In genomic region chr6:148363162-148363561, GRCm38 (mm10) we compare ENCODE assay signal across 28 mouse cellular contexts.
DNase-seq lines count a peak whose midpoint lies in the region; ATAC-seq and TF ChIP-seq lines count a peak whose summit lies in the region.
"Had no signal": no experiment of that assay in that cellular context is flagged by ENCODE, and none has a peak within 500 bp of the region (broad histone marks: within the 10 kb centered on the region; RNA-seq: fewer than 3 reads in every experiment).

No protein-coding gene starts in this region.

- WGBS in hindbrain, embryonic 13.5 days: 60% methylated on average over 1 of the region's 1 CpGs
- WGBS in hindbrain, postnatal 0 days: 83% methylated on average over 1 of the region's 1 CpGs
- WGBS in lung, embryonic 16.5 days: 57% methylated on average over 1 of the region's 1 CpGs
- 50% methylated on average over 1 of the region's 1 CpGs for WGBS in lung, postnatal 0 days

- TF ChIP-seq EP300 in lung, postnatal 0 days (IDR thresholded peaks at IDR 0.05): no peak

- no peak overlapping the region for H3K9ac ChIP-seq in hindbrain, embryonic 13.5 days
- no peak overlapping the region for H3K9ac ChIP-seq in hindbrain, postnatal 0 days (replicated peaks; ENCODE audit: low read length)
- H3K9ac ChIP-seq in lung, embryonic 16.5 days (ENCODE audit: low read length): no peak overlapping the region
- H3K9ac ChIP-seq in lung, postnatal 0 days (replicated peaks; ENCODE audit: low read depth): no peak overlapping the region
- H3K9ac ChIP-seq: embryonic facial prominence, embryonic 13.5 days; forebrain, embryonic 12.5 days; intestine, embryonic 15.5 days; limb, embryonic 13.5 days; liver, embryonic 13.5 days had no signal

- 0 out of 2 replicates have a peak, but pooled peaks have one; percentile 39 for ATAC-seq in hindbrain, embryonic 13.5 days (ENCODE audit: low FRiP score)
- ATAC-seq in hindbrain, postnatal 0 days: no peak
- ATAC-seq in lung, embryonic 16.5 days (ENCODE audit: low read depth): peak; percentile 37; the same call in 1 of the 2 replicates
- ATAC-seq in lung, postnatal 0 days: no peak
- ATAC-seq in megakaryocyte-erythroid progenitor cell, adult 5-6 weeks (replicated peaks; ENCODE audit: low FRiP score, low TSS enrichment, poor library complexity, severe bottlenecking): no peak
- ATAC-seq: CD4-positive, CD25-positive, alpha-beta regulatory T cell, adult 4 months; intestine, embryonic 15.5 days had no signal

- no peak for DNase-seq in hindbrain, postnatal 0 days (ENCODE audit: low spot score)
- peak; percentile 8 to 33 for DNase-seq in kidney, adult 8-10 months
- DNase-seq in kidney, postnatal 25 days: no peak
- DNase-seq in lung, postnatal 0 days (ENCODE audit: low spot score): no peak
- DNase-seq: adrenal gland, postnatal 14 days; cerebellum, adult 8-10 months; cerebellum, postnatal 36 days; embryo, embryonic 11 days; gastrocnemius, postnatal 25 days; heart, adult 2 months; heart, postnatal 4 days; liver, embryonic 13.5 days; lung, adult 2 months; right cerebral cortex, postnatal 14 days; thymus, adult 2 months; thymus, postnatal 4 days had no signal

- TF ChIP-seq CTCF in hindbrain, postnatal 0 days (IDR thresholded peaks at IDR 0.05; ENCODE audit: low read depth): no peak
- no peak for TF ChIP-seq CTCF in lung, postnatal 0 days (IDR thresholded peaks at IDR 0.05)

- no peaks in the 10 kb centered on the region for H3K36me3 ChIP-seq in hindbrain, embryonic 13.5 days
- H3K36me3 ChIP-seq in hindbrain, postnatal 0 days (ENCODE audit: insufficient read depth, low read length): no peaks in the 10 kb centered on the region
- no peaks in the 10 kb centered on the region for H3K36me3 ChIP-seq in lung, embryonic 16.5 days (ENCODE audit: control insufficient read depth, insufficient read depth, low read length)
- H3K36me3 ChIP-seq in lung, postnatal 0 days (ENCODE audit: insufficient read depth, low read length): no peaks in the 10 kb centered on the region
- H3K36me3 ChIP-seq: embryonic facial prominence, embryonic 13.5 days; forebrain, embryonic 12.5 days; intestine, embryonic 15.5 days; limb, embryonic 13.5 days; liver, embryonic 13.5 days; midbrain, embryonic 10.5 days had no signal

- no peak overlapping the region for H3K4me2 ChIP-seq in hindbrain, embryonic 13.5 days
- H3K4me2 ChIP-seq in hindbrain, postnatal 0 days (ENCODE audit: low read depth, low read length): no peak overlapping the region
- H3K4me2 ChIP-seq in lung, embryonic 16.5 days (ENCODE audit: low read depth, low read length): no peak overlapping the region
- no peak overlapping the region for H3K4me2 ChIP-seq in lung, postnatal 0 days (replicated peaks; ENCODE audit: low read depth, low read length)
- H3K4me2 ChIP-seq: embryonic facial prominence, embryonic 13.5 days; forebrain, embryonic 12.5 days; intestine, embryonic 15.5 days; limb, embryonic 13.5 days; liver, embryonic 13.5 days had no signal

- H3K27me3 ChIP-seq in hindbrain, embryonic 13.5 days: no peaks in the 10 kb centered on the region
- no peaks in the 10 kb centered on the region for H3K27me3 ChIP-seq in hindbrain, postnatal 0 days (ENCODE audit: insufficient read depth, low read length)
- H3K27me3 ChIP-seq in lung, embryonic 16.5 days (ENCODE audit: control insufficient read depth, insufficient read depth, low read depth, low read length): no peaks in the 10 kb centered on the region
- no peaks in the 10 kb centered on the region for H3K27me3 ChIP-seq in lung, postnatal 0 days (replicated peaks; ENCODE audit: insufficient read depth, low read length)
- H3K27me3 ChIP-seq: embryonic facial prominence, embryonic 13.5 days; forebrain, embryonic 12.5 days; intestine, embryonic 15.5 days; liver, embryonic 13.5 days had no signal

- H3K9me3 ChIP-seq in hindbrain, embryonic 13.5 days: no peaks in the 10 kb centered on the region
- no peaks in the 10 kb centered on the region for H3K9me3 ChIP-seq in hindbrain, postnatal 0 days (ENCODE audit: low read length)
- H3K9me3 ChIP-seq in lung, embryonic 16.5 days (ENCODE audit: control insufficient read depth, low read length): no peaks in the 10 kb centered on the region
- no peaks in the 10 kb centered on the region for H3K9me3 ChIP-seq in lung, postnatal 0 days (ENCODE audit: low read length)
- H3K9me3 ChIP-seq: embryonic facial prominence, embryonic 13.5 days; forebrain, embryonic 12.5 days; intestine, embryonic 15.5 days; limb, embryonic 13.5 days; liver, embryonic 13.5 days; midbrain, embryonic 10.5 days had no signal

- 0 out of 2 replicates have a peak overlapping the region, but pooled peaks have one; percentile 15 for H3K27ac ChIP-seq in hindbrain, embryonic 13.5 days
- H3K27ac ChIP-seq in hindbrain, postnatal 0 days: no peak overlapping the region
- no peak overlapping the region for H3K27ac ChIP-seq in lung, embryonic 16.5 days (ENCODE audit: low read length)
- no peak overlapping the region for H3K27ac ChIP-seq in lung, postnatal 0 days (ENCODE audit: low read length)
- H3K27ac ChIP-seq: embryonic facial prominence, embryonic 13.5 days; forebrain, embryonic 12.5 days; heart, adult 2 months; intestine, embryonic 15.5 days; limb, embryonic 13.5 days; liver, embryonic 13.5 days; macrophage; midbrain, embryonic 10.5 days; stomach, postnatal 0 days had no signal

- H3K4me3 ChIP-seq in hindbrain, embryonic 13.5 days: no peak overlapping the region
- no peak overlapping the region for H3K4me3 ChIP-seq in hindbrain, postnatal 0 days (ENCODE audit: low read length)
- H3K4me3 ChIP-seq in lung, embryonic 16.5 days (ENCODE audit: low read length): no peak overlapping the region
- no peak overlapping the region for H3K4me3 ChIP-seq in lung, postnatal 0 days (ENCODE audit: low read depth, low read length)
- H3K4me3 ChIP-seq: embryonic facial prominence, embryonic 13.5 days; erythroblast, embryonic 14.5 days; forebrain, embryonic 12.5 days; heart, adult 2 months; intestine, embryonic 15.5 days; limb, embryonic 13.5 days; liver, embryonic 13.5 days; midbrain, embryonic 10.5 days had no signal

- peaks cover 18% of the 10 kb centered on the region; the same call in 1 of the 2 replicates for H3K4me1 ChIP-seq in hindbrain, embryonic 13.5 days (replicated peaks)
- H3K4me1 ChIP-seq in hindbrain, postnatal 0 days (ENCODE audit: insufficient read depth, low read length): no peaks in the 10 kb centered on the region
- peaks cover 5% of the 10 kb centered on the region for H3K4me1 ChIP-seq in lung, embryonic 16.5 days (replicated peaks; ENCODE audit: control insufficient read depth, insufficient read depth, low read length)
- H3K4me1 ChIP-seq in lung, postnatal 0 days (ENCODE audit: insufficient read depth, low read depth, low read length): no peaks in the 10 kb centered on the region
- H3K4me1 ChIP-seq: liver, embryonic 13.5 days had no signal

Comparison
In these comparisons a context has a peak if more than half of its experiments do, and no peak if none do; other contexts are left out.
1. ATAC-seq: peak in hindbrain, embryonic 13.5 days (single experiment) and lung, embryonic 16.5 days (single experiment); none in hindbrain, postnatal 0 days (single experiment), lung, postnatal 0 days (single experiment) and megakaryocyte-erythroid progenitor cell, adult 5-6 weeks (single experiment).
2. DNase-seq: peak in kidney, adult 8-10 months (2 of 2); none in hindbrain, postnatal 0 days (single experiment), kidney, postnatal 25 days (0 of 2) and lung, postnatal 0 days (single experiment).